Mouse (Mus musculus): ENCODE measurements around the gene Gnb1l.

DNA sequence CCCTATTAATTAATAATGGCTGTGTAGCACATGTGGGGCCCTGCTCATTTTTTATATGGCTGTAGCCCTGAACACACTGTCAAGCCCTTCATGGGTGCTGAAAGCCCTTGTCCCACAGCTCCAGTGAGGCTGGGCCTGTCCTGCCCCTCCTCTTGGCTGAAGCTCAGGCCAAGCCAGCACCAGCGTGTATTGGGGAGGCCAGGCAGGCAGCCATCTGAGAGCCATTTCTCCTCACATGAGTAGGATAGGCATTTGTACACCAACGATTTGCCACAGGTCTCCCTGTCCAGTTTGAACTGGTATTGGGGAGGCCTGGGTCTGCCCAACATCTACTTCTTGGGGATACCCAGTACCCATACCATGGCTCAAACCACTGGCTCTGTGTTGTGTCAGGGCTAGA lies 24.5 kb upstream of the Gnb1l start:
- TF ChIP-seq CHD2 (IDR thresholded peaks at IDR 0.05; ENCODE audit: low read depth, low read length): no peak
- TF ChIP-seq MAFK (IDR thresholded peaks at IDR 0.05; ENCODE audit: insufficient read depth, low read depth, low read length): no peak
- no peak for TF ChIP-seq ZC3H11A (IDR thresholded peaks at IDR 0.05; ENCODE audit: borderline replicate concordance, low read depth, low read length)
